In genomic region chr1:129364828-129365227, GRCm38 (mm10) we compare ENCODE assay signal across 18 mouse cellular contexts.
A peak's percentile ranks its signal among the peaks of the same experiment; 100 is the strongest.
DNase-seq lines count a peak whose midpoint lies in the region; ATAC-seq and TF ChIP-seq lines count a peak whose summit lies in the region.
"Had no signal": no experiment of that assay in that cellular context is flagged by ENCODE, and none has a peak within 500 bp of the region (broad histone marks: within the 10 kb centered on the region; RNA-seq: fewer than 3 reads in every experiment).

No protein-coding gene starts in this region.

- H3K4me3 ChIP-seq in hindbrain, embryonic 11.5 days (ENCODE audit: low read depth, low read length) = no peak overlapping the region
- H3K4me3 ChIP-seq in hindbrain, embryonic 16.5 days (ENCODE audit: low read length) = no peak overlapping the region
- H3K4me3 ChIP-seq in midbrain, embryonic 14.5 days (replicated peaks; ENCODE audit: low read depth, low read length) = no peak overlapping the region
- no peak overlapping the region for H3K4me3 ChIP-seq in midbrain, embryonic 11.5 days (ENCODE audit: low read depth, low read length)
- H3K4me3 ChIP-seq in hindbrain, embryonic 14.5 days (replicated peaks; ENCODE audit: low read length) = no peak overlapping the region
- H3K4me3 ChIP-seq: embryonic facial prominence, embryonic 13.5 days; forebrain, embryonic 15.5 days; heart, embryonic 10.5 days had no signal

- DNase-seq in hindbrain, embryonic 11.5 days (ENCODE audit: low spot score) = no peak
- no peak for DNase-seq in midbrain, embryonic 14.5 days
- DNase-seq in midbrain, embryonic 11.5 days (ENCODE audit: low spot score, missing footprints) = no peak
- peak; percentile 33 for DNase-seq in brain, embryonic 14.5 days (ENCODE audit: low read depth)
- no peak for DNase-seq in hindbrain, embryonic 14.5 days (ENCODE audit: low spot score)
- DNase-seq: adrenal gland, adult 2 months; adrenal gland, postnatal 25 days; cerebellum, postnatal 25 days; gastrocnemius, postnatal 36 days; heart, adult 18-20 months; heart, postnatal 10 days had no signal

- H3K27ac ChIP-seq in hindbrain, embryonic 11.5 days (ENCODE audit: low read depth, low read length) = no peak overlapping the region
- H3K27ac ChIP-seq in hindbrain, embryonic 16.5 days (ENCODE audit: low read depth, low read length) = no peak overlapping the region
- peak overlapping the region; percentile 27 for H3K27ac ChIP-seq in midbrain, embryonic 14.5 days (replicated peaks; ENCODE audit: low read depth, low read length)
- H3K27ac ChIP-seq in midbrain, embryonic 11.5 days (ENCODE audit: low read depth, low read length) = no peak overlapping the region
- peak overlapping the region; percentile 48 for H3K27ac ChIP-seq in hindbrain, embryonic 14.5 days
- H3K27ac ChIP-seq: embryonic facial prominence, embryonic 13.5 days; forebrain, embryonic 15.5 days; heart, embryonic 10.5 days had no signal

- no peaks in the 10 kb centered on the region for H3K4me1 ChIP-seq in hindbrain, embryonic 11.5 days (replicated peaks; ENCODE audit: control insufficient read depth, insufficient read depth, low read length)
- no peaks in the 10 kb centered on the region for H3K4me1 ChIP-seq in hindbrain, embryonic 16.5 days (ENCODE audit: control insufficient read depth, insufficient read depth, low read depth, low read length)
- H3K4me1 ChIP-seq in midbrain, embryonic 14.5 days (ENCODE audit: control insufficient read depth, insufficient read depth, low read length) = no peaks in the 10 kb centered on the region
- no peaks in the 10 kb centered on the region for H3K4me1 ChIP-seq in midbrain, embryonic 11.5 days (ENCODE audit: control insufficient read depth, insufficient read depth, low read length)
- 0 out of 2 replicates have a peak, but pooled peaks cover 3% of the 10 kb centered on the region for H3K4me1 ChIP-seq in hindbrain, embryonic 14.5 days (replicated peaks; ENCODE audit: control insufficient read depth, insufficient read depth, low read length)
- H3K4me1 ChIP-seq: embryonic facial prominence, embryonic 13.5 days; forebrain, embryonic 15.5 days; heart, embryonic 10.5 days had no signal

- H3K27me3 ChIP-seq in hindbrain, embryonic 11.5 days (ENCODE audit: control insufficient read depth, insufficient read depth, low read length) = no peaks in the 10 kb centered on the region
- no peaks in the 10 kb centered on the region for H3K27me3 ChIP-seq in hindbrain, embryonic 16.5 days (replicated peaks; ENCODE audit: control insufficient read depth, insufficient read depth, low read length)
- H3K27me3 ChIP-seq in midbrain, embryonic 14.5 days (ENCODE audit: control insufficient read depth, insufficient read depth, low read length) = no peaks in the 10 kb centered on the region
- H3K27me3 ChIP-seq in midbrain, embryonic 11.5 days (ENCODE audit: control insufficient read depth, insufficient read depth, low read length) = no peaks in the 10 kb centered on the region
- no peaks in the 10 kb centered on the region for H3K27me3 ChIP-seq in hindbrain, embryonic 14.5 days (ENCODE audit: control insufficient read depth, insufficient read depth, low read length)
- H3K27me3 ChIP-seq: embryonic facial prominence, embryonic 13.5 days; forebrain, embryonic 15.5 days had no signal

- H3K9me3 ChIP-seq in hindbrain, embryonic 11.5 days (ENCODE audit: control insufficient read depth, low read length) = no peaks in the 10 kb centered on the region
- no peaks in the 10 kb centered on the region for H3K9me3 ChIP-seq in hindbrain, embryonic 16.5 days (ENCODE audit: control insufficient read depth, low read length)
- no peaks in the 10 kb centered on the region for H3K9me3 ChIP-seq in midbrain, embryonic 14.5 days (ENCODE audit: control insufficient read depth, low read length)
- H3K9me3 ChIP-seq in midbrain, embryonic 11.5 days (ENCODE audit: control insufficient read depth, low read length) = no peaks in the 10 kb centered on the region
- no peaks in the 10 kb centered on the region for H3K9me3 ChIP-seq in hindbrain, embryonic 14.5 days (ENCODE audit: control insufficient read depth, low read length)
- H3K9me3 ChIP-seq: embryonic facial prominence, embryonic 13.5 days; forebrain, embryonic 15.5 days; heart, embryonic 10.5 days had no signal

- TF ChIP-seq POLR2A in brain, embryonic 14.5 days (IDR thresholded peaks at IDR 0.05; ENCODE audit: borderline replicate concordance, extremely low read depth, insufficient read depth, insufficient read length, poor library complexity, severe bottlenecking) = no peak

- H3K9ac ChIP-seq in hindbrain, embryonic 11.5 days (ENCODE audit: low read depth, low read length) = no peak overlapping the region
- H3K9ac ChIP-seq in hindbrain, embryonic 16.5 days (ENCODE audit: low read depth, low read length) = no peak overlapping the region
- H3K9ac ChIP-seq in midbrain, embryonic 14.5 days (replicated peaks; ENCODE audit: low read length) = no peak overlapping the region
- no peak overlapping the region for H3K9ac ChIP-seq in midbrain, embryonic 11.5 days (ENCODE audit: low read length)
- no peak overlapping the region for H3K9ac ChIP-seq in hindbrain, embryonic 14.5 days
- H3K9ac ChIP-seq: embryonic facial prominence, embryonic 13.5 days; forebrain, embryonic 15.5 days had no signal

- no peak overlapping the region for H3K4me2 ChIP-seq in hindbrain, embryonic 11.5 days (replicated peaks; ENCODE audit: low read depth, low read length)
- no peak overlapping the region for H3K4me2 ChIP-seq in hindbrain, embryonic 16.5 days (ENCODE audit: low read length)
- H3K4me2 ChIP-seq in midbrain, embryonic 14.5 days (ENCODE audit: low read length) = no peak overlapping the region
- no peak overlapping the region for H3K4me2 ChIP-seq in midbrain, embryonic 11.5 days
- no peak overlapping the region for H3K4me2 ChIP-seq in hindbrain, embryonic 14.5 days (replicated peaks)
- H3K4me2 ChIP-seq: embryonic facial prominence, embryonic 13.5 days; forebrain, embryonic 15.5 days had no signal

- peak; percentile 55; the same call in 1 of the 2 replicates for ATAC-seq in hindbrain, embryonic 11.5 days (ENCODE audit: low FRiP score)
- no peak for ATAC-seq in hindbrain, embryonic 16.5 days
- ATAC-seq in midbrain, embryonic 14.5 days (ENCODE audit: low FRiP score, low TSS enrichment) = no peak
- no peak for ATAC-seq in midbrain, embryonic 11.5 days (ENCODE audit: low FRiP score)
- no peak for ATAC-seq in hindbrain, embryonic 14.5 days (ENCODE audit: low FRiP score)
- ATAC-seq in granulocyte monocyte progenitor cell, adult 5-6 weeks (replicated peaks; ENCODE audit: poor library complexity, severe bottlenecking) = no peak
- ATAC-seq: forebrain, embryonic 15.5 days; inflammation-experienced regulatory T-cells, adult 6 months; intestine, postnatal 0 days had no signal

- no peak for TF ChIP-seq CTCF in brain, embryonic 14.5 days (IDR thresholded peaks at IDR 0.05; ENCODE audit: borderline replicate concordance, extremely low read depth, insufficient read depth, insufficient read length)

- no peaks in the 10 kb centered on the region for H3K36me3 ChIP-seq in hindbrain, embryonic 11.5 days (ENCODE audit: control insufficient read depth, insufficient read depth, low read length)
- no peaks in the 10 kb centered on the region for H3K36me3 ChIP-seq in hindbrain, embryonic 16.5 days (ENCODE audit: control insufficient read depth, insufficient read depth, low read length)
- H3K36me3 ChIP-seq in midbrain, embryonic 14.5 days (ENCODE audit: control insufficient read depth, insufficient read depth, low read length) = no peaks in the 10 kb centered on the region
- H3K36me3 ChIP-seq in midbrain, embryonic 11.5 days (ENCODE audit: control insufficient read depth, insufficient read depth, low read length) = no peaks in the 10 kb centered on the region
- H3K36me3 ChIP-seq in hindbrain, embryonic 14.5 days (replicated peaks; ENCODE audit: control insufficient read depth, insufficient read depth) = no peaks in the 10 kb centered on the region
- H3K36me3 ChIP-seq: embryonic facial prominence, embryonic 13.5 days; forebrain, embryonic 15.5 days; heart, embryonic 10.5 days had no signal

Comparison
In these comparisons a context has a peak if more than half of its experiments do, and no peak if none do; other contexts are left out.
1. H3K27ac ChIP-seq: peak in midbrain, embryonic 14.5 days (single experiment) and hindbrain, embryonic 14.5 days (single experiment); none in hindbrain, embryonic 11.5 days (single experiment), hindbrain, embryonic 16.5 days (single experiment) and midbrain, embryonic 11.5 days (single experiment).